Comparison of ENCODE assay signal across 16 mouse cellular contexts in the genomic region with DNA sequence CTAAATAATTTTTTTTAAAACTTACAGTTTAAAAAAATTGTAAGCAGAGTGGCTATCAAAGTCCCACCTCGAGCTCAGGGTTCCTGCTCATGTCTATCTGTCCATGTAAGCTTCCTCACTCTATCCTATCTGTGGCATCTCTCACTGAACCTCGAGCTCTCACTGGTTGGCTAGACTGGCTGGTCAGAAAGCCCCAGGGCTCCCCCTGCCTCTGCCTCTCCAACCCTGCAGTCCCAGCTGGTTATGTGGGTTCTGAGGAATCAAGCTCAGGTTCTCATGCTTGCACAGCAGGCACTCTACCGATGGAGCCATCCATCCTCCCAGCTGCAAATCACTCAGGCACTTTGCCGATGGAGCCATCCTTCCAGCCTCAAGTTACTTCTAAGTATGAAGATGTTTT.
"Had no signal": no experiment of that assay in that cellular context is flagged by ENCODE, and none has a peak within 500 bp of the region (broad histone marks: within the 10 kb centered on the region; RNA-seq: fewer than 3 reads in every experiment).

No protein-coding gene starts in this region.

- H3K4me2 ChIP-seq: limb, embryonic 15.5 days; neural tube, embryonic 12.5 days had no signal

- H3K4me1 ChIP-seq: limb, embryonic 15.5 days; midbrain, embryonic 10.5 days; neural tube, embryonic 12.5 days had no signal

- DNase-seq: kidney, adult 18-20 months; kidney, postnatal 14 days; layer of hippocampus, adult 9-11 months; layer of hippocampus, postnatal 36 days; lung, adult 18-20 months; lung, postnatal 36 days; midbrain, embryonic 14.5 days; right cerebral cortex, postnatal 4 days; spleen, adult 18-20 months; thymus, adult 2 months; thymus, postnatal 25 days had no signal

- ATAC-seq: lung, postnatal 0 days had no signal

- H3K9ac ChIP-seq: limb, embryonic 15.5 days; liver, embryonic 14.5 days; neural tube, embryonic 12.5 days had no signal

- H3K27me3 ChIP-seq: limb, embryonic 15.5 days; neural tube, embryonic 12.5 days had no signal

- H3K9me3 ChIP-seq: limb, embryonic 15.5 days; midbrain, embryonic 10.5 days; neural tube, embryonic 12.5 days had no signal

- H3K4me3 ChIP-seq: limb, embryonic 15.5 days; midbrain, embryonic 10.5 days; neural tube, embryonic 12.5 days had no signal

- H3K36me3 ChIP-seq: limb, embryonic 15.5 days; midbrain, embryonic 10.5 days; neural tube, embryonic 12.5 days had no signal

- H3K27ac ChIP-seq: limb, embryonic 15.5 days; liver, embryonic 14.5 days; midbrain, embryonic 10.5 days; neural tube, embryonic 12.5 days had no signal
